Mouse (Mus musculus) left cerebral cortex, adult 2 months (tissue): ENCODE measurements at regions not wholly inside any gene's neighbourhood (a gene's known extent, or its start where the extent isn't known, plus 50 kb on each side); places are given as distances from the start of the nearest gene placed in this dataset.

Experiments used
- DNase-seq, 2 experiments: peaks; one replicate each; pipeline ENCODE4 v3.0.0; 2021 to 2022; ENCODE audit warnings: low spot score in 2 of 2, mixed read lengths in 1 of 2; ENCODE audit errors: extremely low spot score in 1 of 2
- H3K27ac ChIP-seq: fragments of 200-600 bp; 2 replicates; pipeline ENCODE4 v1.8.1; 2022
- H3K4me3 ChIP-seq: fragments of 200-600 bp; 2 replicates; pipeline ENCODE4 v1.8.1; 2022
- CTCF ChIP-seq: fragments of 200-600 bp; IDR thresholded peaks from 2 replicates; pipeline ENCODE4 v1.8.1; 2022; ENCODE audit warnings: antibody characterized with exemption, mild to moderate bottlenecking, moderate library complexity
- intact Hi-C: fragments of 180-260 bp; cut with DNase I; formaldehyde crosslinking; loops from one replicate; pipeline ENCODE4 v1.15.1; 2025

DNA sequence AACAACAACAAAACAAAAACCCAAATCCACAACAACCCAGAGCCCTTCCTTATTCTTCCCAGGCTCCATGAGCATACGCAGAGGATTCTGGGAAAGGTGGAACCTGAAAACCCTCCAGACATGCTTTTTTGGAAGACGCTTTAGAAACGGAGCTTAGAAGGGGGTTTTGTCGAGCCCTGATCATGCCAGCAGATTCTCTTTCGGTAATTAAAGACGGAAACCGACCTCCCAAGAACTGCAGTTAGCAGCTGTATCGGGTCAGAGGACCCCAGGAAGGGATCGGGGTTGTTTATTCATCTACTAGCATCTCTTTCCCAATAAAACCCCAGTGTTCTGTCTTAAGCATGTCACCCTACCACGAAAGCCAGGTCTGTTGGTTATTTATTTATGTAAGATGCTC lies 298.1 kb downstream of the Slc4a3 start:
- Histone ChIP-seq H3K4me3 (no peak overlapping the region), H3K27ac (no peak overlapping the region)
- TF ChIP-seq CTCF = no peak
- DNase-seq = no peak
- intact Hi-C loops = no loop called here

DNA sequence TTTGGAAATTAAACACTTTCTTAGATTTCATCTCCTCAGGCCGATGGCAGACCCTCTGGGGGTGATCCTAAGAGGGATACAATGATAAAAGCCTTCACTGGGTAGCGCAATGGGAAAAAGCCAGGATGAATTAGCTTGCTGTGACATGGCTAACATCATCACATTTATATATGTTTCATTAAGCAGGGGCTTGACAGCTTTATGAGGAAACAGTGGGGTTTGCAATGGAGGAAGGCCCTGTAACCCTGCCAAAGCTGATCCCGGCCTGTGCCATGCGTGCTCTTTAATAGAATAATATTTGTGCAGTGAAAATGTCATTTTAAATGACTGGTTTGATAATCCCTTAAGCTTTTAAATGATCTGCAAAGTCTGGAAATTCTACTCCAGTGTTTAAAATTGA lies 298.5 kb downstream of the Slc4a3 start:
- intact Hi-C loops = no loop called here
- no peak overlapping the region for H3K27ac ChIP-seq
- no peak for TF ChIP-seq CTCF
- DNase-seq = no peak
- no peak overlapping the region for H3K4me3 ChIP-seq

DNA sequence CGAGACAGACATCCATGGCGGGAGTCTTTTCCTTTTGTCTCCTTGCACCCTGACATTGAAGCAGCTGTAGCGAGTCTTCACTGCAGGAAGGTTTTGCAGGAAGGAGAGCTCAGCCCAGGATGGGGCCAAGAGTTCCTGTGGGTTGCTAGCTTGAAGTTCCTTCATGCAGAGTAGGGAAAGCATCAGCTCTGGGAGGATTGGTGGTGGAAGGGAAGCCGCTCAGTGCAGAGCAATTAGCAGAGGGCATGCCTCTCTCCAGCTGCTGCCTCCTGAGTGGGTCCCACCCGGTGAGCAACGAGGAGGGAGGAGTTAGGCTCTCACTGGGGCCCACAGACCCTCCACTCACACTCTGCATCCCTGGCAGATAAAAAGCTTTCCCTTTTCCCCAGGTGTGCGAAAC lies 298.9 kb downstream of the Slc4a3 start:
- no peak for DNase-seq
- no peak overlapping the region for H3K27ac ChIP-seq
- intact Hi-C loops = no loop called here
- TF ChIP-seq CTCF = no peak
- H3K4me3 ChIP-seq = no peak overlapping the region

DNA sequence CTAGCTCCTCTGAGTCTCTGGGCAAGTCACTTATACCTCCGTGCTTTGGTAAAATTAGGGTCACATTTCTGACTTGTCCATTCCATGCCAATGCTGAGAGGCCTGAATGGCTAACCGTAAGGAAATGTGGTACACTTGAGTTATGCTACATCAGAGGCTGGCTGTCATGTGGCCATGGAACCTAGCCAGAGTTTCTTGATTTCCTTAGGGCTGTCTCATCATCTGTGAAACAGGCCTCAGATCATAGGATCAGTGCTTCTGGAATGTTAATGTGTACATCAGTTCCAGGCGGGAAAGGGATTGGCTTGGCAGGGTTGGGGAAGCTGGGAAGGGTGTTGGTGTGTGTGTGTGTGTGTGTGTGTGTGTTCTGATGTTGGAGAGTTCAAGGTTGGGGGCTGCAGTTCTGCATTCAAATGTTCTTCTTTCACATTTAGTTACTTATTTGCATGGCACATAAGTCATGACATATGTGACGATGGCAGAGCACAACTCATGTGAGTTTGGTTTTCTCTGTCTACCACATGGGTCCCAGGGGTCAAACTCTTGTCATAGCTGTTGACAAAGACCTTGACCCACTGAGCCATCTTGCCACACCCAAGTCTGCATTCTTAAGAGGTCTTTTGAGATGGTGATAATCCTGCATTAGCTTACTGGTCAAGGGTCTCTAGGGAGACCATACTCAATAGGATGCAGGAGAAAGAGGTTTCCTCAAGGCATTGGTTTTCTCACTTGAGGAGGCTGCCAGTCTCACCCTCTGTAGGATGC lies 299.9 kb downstream of the Slc4a3 start:
- Histone ChIP-seq H3K27ac (no peak overlapping the region), H3K4me3 (no peak overlapping the region)
- TF ChIP-seq CTCF = no peak
- intact Hi-C loops = no loop called here
- DNase-seq = no peak

DNA sequence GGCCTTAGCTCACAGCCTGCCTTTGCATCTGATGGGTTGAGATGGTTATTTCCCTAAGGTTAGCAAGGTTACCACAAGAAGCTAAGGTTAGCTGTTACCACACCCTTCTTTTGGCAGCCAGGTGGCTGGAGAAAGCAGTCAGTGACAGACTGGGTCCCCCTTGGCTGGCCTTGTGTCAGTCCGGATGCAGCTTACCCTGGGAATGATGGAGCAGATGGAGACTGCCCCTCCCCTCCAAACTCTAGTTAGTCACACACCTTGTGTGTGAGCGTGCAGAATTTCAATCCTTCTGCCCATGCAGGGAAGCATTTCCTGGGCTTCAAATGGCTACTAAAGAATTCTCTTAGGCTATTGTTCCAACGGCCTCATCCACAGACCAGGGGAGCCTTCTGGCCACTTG lies 301.6 kb downstream of the Slc4a3 start:
- H3K4me3 ChIP-seq = no peak overlapping the region
- peak overlapping the region; percentile 66; the same call in 1 of the 2 replicates for H3K27ac ChIP-seq
- DNase-seq = no peak
- TF ChIP-seq CTCF = no peak
- intact Hi-C loops = no loop called here

DNA sequence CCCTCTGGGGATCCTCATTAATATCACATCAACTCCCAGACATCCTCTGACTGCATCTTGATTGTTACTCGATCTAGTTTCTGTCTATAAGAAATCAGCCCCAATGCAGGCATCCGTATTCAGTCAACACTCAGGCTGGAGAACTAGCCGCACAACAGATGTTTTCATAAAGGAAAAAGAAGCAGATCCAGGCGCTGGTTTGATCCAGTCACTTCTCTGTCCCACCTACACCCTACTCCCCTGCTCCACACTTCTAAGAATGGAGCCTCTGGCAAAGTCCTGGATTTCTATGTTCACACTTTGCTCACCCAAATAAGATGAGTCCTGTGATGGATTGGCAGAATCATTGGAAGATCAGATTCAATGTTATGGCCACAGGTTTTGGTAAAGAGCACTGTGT lies 302.4 kb downstream of the Slc4a3 start:
- Histone ChIP-seq H3K4me3 (no peak overlapping the region), H3K27ac (peak overlapping the region; percentile 66)
- intact Hi-C loops = no loop called here
- no peak for DNase-seq
- TF ChIP-seq CTCF = no peak

DNA sequence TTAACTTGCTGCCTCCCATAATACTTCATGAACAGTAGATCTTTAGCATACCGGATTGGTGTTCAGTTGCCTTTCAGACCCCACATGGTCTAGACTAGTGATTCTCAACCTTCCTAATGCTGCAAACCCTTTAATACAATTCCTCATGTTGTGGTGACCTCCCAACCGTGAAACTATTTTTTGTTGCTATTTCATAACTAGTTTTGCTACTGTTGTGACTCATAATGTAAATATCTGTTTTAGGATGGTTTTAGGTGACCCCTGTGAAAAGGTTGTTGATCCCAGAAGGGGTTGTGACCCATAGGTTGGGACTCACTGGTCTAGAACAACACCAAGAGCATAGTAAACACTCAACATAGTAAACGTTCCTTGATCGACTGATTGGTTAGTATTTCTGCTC lies 304.1 kb downstream of the Slc4a3 start:
- intact Hi-C loops = no loop called here
- no peak for DNase-seq
- Histone ChIP-seq H3K4me3 (no peak overlapping the region), H3K27ac (no peak overlapping the region)
- TF ChIP-seq CTCF = no peak

DNA sequence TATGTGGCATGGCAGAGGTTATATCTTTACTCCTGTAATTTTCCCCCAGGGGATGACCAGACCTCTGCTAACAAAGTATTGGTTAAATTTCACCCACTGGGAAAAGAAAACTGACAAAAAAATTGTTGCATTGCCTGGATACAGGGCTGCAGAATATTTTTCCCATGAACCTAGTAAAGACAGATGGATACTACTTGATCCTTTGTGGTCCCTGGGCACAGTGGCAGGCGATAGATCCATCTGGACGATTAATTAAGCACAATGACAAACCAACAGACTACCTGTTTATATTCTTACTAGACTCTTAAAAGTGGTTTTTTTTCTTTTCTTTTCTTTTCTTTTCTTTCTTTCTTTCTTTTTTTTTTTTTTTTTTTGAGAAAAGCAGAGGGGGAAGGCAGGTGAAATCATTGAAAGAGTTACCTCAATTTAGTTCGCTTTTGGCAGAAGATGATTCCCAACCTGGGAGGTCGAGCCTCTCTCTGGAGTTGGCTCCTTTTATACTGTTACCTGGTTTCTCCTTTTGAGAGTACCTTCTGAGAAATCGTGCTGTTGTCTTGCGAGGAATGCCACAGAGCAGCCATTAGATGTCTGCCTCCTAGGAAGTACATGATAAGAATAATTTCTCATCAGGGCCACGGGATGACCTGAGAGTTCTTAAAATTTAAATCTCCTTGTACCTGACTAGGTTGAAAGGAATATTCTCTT lies 312.6 kb downstream of the Slc4a3 start:
- Histone ChIP-seq H3K4me3 (no peak overlapping the region), H3K27ac (no peak overlapping the region)
- TF ChIP-seq CTCF = no peak
- DNase-seq = no peak
- intact Hi-C loops = no loop called here

DNA sequence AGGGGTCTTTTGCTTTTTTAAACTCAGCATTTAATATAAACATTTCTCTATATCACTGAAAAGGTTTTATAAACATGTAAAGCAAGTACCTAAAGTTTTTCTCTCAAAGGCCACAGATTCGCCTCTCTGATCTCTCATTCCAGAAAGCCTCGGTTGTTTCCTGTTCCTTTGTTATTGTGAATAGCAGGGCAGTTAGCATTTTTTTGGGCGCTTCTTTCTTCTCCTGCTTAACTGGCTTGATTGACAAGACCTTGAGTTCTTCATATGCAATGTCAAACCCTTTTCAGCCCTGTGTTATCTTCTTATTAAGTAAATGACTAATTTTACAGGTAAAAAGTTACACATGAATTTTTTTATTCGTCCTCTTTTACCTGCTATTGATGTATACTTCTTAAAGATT lies 316.7 kb downstream of the Slc4a3 start:
- no peak overlapping the region for H3K27ac ChIP-seq
- intact Hi-C loops = no loop called here
- TF ChIP-seq CTCF = no peak
- DNase-seq = no peak
- H3K4me3 ChIP-seq = no peak overlapping the region

DNA sequence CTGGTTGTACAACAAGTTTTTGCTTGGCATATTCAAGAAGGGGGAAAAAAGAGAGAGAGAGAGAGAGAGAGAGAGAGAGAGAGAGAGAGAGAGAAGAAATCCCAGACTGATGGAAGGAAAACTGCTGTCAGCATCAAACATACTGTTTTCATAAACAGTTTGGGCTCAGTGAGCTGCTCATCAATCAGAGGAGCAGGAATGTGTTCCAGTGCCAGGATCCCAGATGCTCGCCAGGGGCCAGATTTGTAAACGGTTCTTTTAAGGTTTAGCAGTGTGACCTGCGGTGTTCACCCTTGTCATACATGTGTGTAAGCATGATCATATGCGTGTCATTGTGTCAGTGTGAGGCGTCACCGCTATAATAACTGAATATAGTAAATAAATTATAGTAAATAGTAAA lies 320.5 kb downstream of the Slc4a3 start:
- DNase-seq = no peak
- TF ChIP-seq CTCF = no peak
- Histone ChIP-seq H3K4me3 (no peak overlapping the region), H3K27ac (no peak overlapping the region)
- intact Hi-C loops = loop anchor here (5.0 kb wide), 1 partner anchor 206 kb away; no protein-coding TSS in a partner anchor

DNA sequence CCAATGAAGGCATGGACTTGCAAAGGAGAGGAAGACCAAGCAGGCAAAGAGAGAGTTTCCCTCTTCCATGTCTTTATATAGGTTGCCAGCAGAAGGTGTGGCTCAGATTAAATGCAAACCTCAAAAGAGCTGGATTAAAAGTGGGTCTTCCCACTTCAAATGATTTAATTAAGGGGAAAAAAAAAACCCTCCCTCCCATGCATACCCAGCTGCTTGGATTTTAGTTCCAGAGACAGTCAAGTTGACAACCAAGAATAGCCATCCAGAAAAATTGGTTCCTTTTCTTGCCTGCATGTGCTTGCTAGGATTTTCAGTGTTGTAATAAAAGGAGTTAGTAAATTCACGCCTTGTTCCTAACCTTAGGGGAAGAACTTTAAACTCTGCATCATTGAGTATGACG lies 323.3 kb downstream of the Slc4a3 start:
- Histone ChIP-seq H3K27ac (peak overlapping the region; percentile 42; the same call in 1 of the 2 replicates), H3K4me3 (no peak overlapping the region)
- intact Hi-C loops = loop anchor here (5.0 kb wide), 1 partner anchor 203 kb away; no protein-coding TSS in a partner anchor
- TF ChIP-seq CTCF = no peak
- no peak for DNase-seq

DNA sequence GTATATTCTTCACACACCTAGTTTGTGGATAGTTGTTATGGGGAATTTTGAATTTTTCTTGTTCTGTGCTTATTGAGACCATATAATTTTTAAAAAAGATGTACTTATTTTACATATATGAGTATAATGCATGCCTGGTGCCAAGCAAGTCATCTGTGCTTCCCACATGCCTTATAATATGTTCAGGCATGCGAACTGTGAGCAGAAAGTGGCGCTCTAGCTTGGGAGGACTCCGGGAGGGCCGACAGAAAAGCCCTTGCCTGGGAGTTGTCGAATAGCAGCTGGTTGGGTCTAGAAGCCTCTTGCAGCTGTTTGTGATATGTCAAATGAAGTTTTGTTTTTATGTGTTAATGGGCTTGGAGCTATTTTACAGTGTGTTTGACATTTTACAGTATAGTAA lies 323.8 kb downstream of the Slc4a3 start:
- intact Hi-C loops = loop anchor here (5.0 to 10.0 kb wide), 3 partner anchors 202 to 612 kb away; no protein-coding TSS in a partner anchor
- Histone ChIP-seq H3K4me3 (no peak overlapping the region), H3K27ac (no peak overlapping the region; the same call in 1 of the 2 replicates)
- TF ChIP-seq CTCF = no peak
- no peak for DNase-seq

DNA sequence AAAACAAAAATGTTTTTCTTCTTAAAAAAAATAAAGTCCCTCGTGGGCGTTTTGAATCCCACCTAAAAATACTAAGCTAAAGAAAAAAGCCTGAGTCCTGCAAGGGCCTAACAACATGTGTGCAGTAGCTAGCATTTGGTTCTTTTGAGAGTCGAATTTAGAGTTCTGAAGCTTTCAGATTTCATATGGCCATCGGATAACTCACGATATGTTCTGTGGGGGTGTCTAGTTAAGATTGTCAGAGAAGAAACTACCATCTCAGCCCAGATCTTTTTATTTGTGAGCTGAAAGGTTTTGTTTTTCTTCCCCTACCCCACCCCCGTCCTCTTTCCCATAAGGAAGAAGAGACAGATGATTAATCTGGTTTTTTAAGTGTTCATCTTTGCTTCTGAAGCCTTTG lies 327.8 kb downstream of the Slc4a3 start:
- intact Hi-C loops = loop anchor here (5.0 to 10.0 kb wide), 2 partner anchors 551 to 608 kb away; no protein-coding TSS in a partner anchor
- peak overlapping the region; percentile 70 for H3K27ac ChIP-seq
- H3K4me3 ChIP-seq = no peak overlapping the region
- TF ChIP-seq CTCF = no peak
- no peak for DNase-seq
